Mouse (Mus musculus): ENCODE measurements at regions not wholly inside any gene's neighbourhood (a gene's known extent, or its start where the extent isn't known, plus 50 kb on each side); places are given as distances from the start of the nearest gene placed in this dataset.
"Not testable (repeated sequence)": the region's sequence is repeated elsewhere in the genome, so short reads cannot be mapped to it uniquely, and the experiment has no call there.

DNA sequence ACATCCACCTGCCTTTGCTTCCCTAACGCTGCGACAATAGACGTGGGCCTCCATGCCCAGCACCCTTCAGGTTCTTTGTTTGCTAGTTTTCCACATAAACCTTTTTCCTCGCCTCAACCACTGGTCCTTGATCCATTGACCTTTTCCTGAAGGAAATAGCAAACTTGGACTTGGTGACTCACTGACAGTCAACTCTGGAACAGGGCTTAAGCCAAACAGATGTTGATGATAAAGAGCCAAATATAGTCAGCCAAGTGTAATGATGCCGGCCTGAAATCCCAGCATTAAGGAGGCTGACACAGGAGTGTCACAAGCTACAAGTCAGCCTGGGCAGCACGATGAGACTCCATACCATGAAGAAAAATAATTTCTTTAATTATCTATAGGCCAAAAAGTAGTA lies 62.9 kb upstream of the Thoc2 start:
- H3K27me3 ChIP-seq: no peaks in the 10 kb centered on the region
- H3K4me1 ChIP-seq (replicated peaks): no peaks in the 10 kb centered on the region
- no peak overlapping the region for H3K27ac ChIP-seq
- WGBS: 68% methylated on average over 6 of the region's 6 CpGs
- H3K4me3 ChIP-seq: no peak overlapping the region
- no peak overlapping the region for H3K9ac ChIP-seq
- H3K9me3 ChIP-seq (replicated peaks): no peaks in the 10 kb centered on the region
- H3K36me3 ChIP-seq: no peaks in the 10 kb centered on the region
- no peak for ATAC-seq (replicated peaks; ENCODE audit: insufficient number of reproducible peaks, insufficient read depth, low FRiP score, low read depth)
- no peak overlapping the region for H3K4me2 ChIP-seq

DNA sequence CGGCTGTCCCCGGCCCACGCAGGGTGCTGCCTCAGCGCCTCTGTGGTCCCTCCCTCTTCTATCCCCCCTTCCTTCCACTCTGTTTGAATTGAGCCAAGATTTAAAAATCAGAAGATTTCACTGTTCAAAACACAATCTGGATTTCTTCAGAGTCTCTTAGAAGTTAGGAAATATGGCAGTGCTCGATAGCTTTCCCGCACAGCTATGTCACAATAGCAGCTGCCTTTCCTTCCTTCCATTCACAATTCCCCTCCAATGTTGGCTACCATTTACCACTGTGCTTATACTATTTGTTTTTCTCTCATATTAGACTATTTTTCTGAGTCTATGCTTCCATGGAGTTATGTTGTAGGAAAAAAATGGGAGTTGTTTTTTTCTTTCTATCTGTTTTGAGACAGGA lies 63.7 kb upstream of the Xiap start:
- Histone ChIP-seq H3K36me3 (no peaks in the 10 kb centered on the region), H3K9ac (no peak overlapping the region), H3K4me3 (no peak overlapping the region), H3K4me1 (replicated peaks) (no peaks in the 10 kb centered on the region), H3K4me2 (no peak overlapping the region), H3K27ac (no peak overlapping the region), H3K9me3 (replicated peaks) (no peaks in the 10 kb centered on the region), H3K27me3 (no peaks in the 10 kb centered on the region)
- no peak for ATAC-seq (replicated peaks; ENCODE audit: insufficient number of reproducible peaks, insufficient read depth, low FRiP score, low read depth)
- 74% methylated on average over 2 of the region's 6 CpGs for WGBS

DNA sequence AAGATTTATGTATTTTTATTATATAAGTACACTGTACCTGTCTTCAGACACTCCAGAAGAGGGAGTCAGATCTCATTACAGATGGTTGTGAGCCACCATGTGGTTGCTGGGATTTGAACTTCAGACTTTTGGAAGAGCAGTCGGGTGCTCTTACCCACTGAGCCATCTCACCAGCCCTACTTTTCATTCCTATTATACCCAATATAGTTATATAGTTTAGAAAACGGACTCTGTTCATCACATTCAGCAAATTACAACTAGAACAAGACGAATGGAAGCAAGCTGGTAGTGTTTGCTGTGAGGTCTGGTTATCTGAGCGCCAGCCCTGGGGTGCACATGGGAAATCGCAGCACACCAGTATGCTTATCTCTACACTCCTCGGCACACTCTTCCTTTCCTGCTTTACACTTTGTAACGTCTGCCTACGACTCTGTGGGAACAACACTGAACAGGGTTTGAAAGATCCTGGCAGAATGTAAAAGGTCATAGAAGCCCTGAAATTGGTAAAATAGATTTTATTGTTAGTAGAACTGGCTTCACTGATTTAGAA lies 58.8 kb upstream of the Xiap start:
- WGBS: 45% methylated on average over 8 of the region's 8 CpGs
- not testable (repeated sequence) for ATAC-seq (replicated peaks; ENCODE audit: insufficient number of reproducible peaks, insufficient read depth, low FRiP score, low read depth)

DNA sequence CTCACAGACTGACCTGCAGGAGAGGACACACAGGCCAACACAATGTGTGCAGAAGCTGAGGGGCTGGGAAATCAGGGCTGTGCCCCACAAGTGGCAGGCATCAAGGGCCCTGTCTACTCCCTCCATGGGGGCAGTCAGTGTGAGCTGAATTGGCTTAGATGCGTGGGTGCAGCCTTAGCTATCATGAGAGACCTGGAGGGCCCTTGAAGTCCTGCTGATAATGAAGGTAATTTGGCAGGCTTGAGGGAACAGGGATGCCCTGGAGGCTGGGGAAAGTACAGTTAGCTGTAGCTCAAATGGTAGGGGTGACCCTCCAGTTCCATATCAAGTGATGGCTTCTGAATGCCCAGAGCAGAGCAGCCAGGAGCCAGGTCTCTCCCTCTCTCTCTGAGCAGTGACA lies 53.9 kb upstream of the Xiap start:
- WGBS: 50% methylated on average over 1 of the region's 1 CpGs
- not testable (repeated sequence) for H3K4me1 ChIP-seq (replicated peaks); H3K9me3 ChIP-seq (replicated peaks); H3K27me3 ChIP-seq; H3K4me3 ChIP-seq; H3K4me2 ChIP-seq; H3K9ac ChIP-seq; H3K36me3 ChIP-seq
- H3K27ac ChIP-seq: peak overlapping the region; percentile 42; the same call in 1 of the 2 replicates
- ATAC-seq (replicated peaks; ENCODE audit: insufficient number of reproducible peaks, insufficient read depth, low FRiP score, low read depth): peak; percentile 77

More for the DNA sequence above, 58.8 kb upstream of the Xiap start:
- not testable (repeated sequence) for H3K9ac ChIP-seq; H3K27ac ChIP-seq; H3K4me1 ChIP-seq (replicated peaks); H3K9me3 ChIP-seq (replicated peaks); H3K27me3 ChIP-seq; H3K4me2 ChIP-seq; H3K4me3 ChIP-seq; H3K36me3 ChIP-seq

DNA sequence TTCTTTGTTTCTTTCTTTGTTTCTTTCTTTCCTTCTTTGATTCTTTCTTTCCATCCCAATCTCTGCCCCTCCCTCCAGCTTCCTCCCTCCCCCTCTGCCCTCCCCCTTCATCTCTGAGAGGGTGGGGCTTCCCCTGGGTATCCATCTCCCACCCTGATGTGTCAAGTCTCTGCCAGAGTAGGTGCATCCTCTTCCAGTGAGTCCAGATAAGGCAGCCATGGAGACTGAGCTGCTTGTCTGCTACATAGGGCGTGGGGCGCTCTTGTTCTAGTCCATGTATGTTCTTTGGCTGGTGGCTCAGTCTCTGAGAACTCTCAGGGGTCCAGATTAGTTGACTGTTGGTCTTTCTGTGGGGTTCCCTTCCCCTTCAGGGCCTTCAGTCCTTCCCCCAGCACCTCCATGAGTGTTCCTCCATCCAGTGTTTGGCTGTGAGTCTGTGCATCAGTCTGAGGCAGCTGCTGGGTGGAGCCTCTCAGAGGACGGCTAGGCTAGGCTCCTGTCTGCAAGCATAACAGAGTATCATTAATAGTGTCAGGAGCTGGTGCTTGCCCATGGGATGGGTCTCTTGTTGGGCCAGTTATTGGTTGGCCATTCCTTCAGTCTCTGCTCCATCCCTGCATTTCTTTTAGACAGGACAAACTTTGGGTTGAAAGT lies 52.8 kb upstream of the Xiap start:
- ATAC-seq (replicated peaks; ENCODE audit: insufficient number of reproducible peaks, insufficient read depth, low FRiP score, low read depth); H3K27ac ChIP-seq; H3K4me3 ChIP-seq; H3K9me3 ChIP-seq (replicated peaks); H3K9ac ChIP-seq; H3K4me2 ChIP-seq; H3K36me3 ChIP-seq; H3K4me1 ChIP-seq (replicated peaks); H3K27me3 ChIP-seq: not testable (repeated sequence)
- 100% methylated on average over 2 of the region's 3 CpGs for WGBS

All from heart, embryonic 15.5 days (tissue).